Mouse (Mus musculus) brain, embryonic 14.5 days (tissue): ENCODE results near the gene Gm19426.

Source experiments
- CTCF ChIP-seq: fragments of 200-500 bp; IDR thresholded peaks from 2 replicates; pipeline ENCODE4 v1.5.1; 2012; ENCODE audit warnings: inconsistent platforms, mild to moderate bottlenecking, moderate library complexity, borderline replicate concordance; ENCODE audit not compliant: insufficient read depth, insufficient read length; ENCODE audit errors: extremely low read depth
- POLR2A ChIP-seq: fragments of 200-500 bp; IDR thresholded peaks from 2 replicates; pipeline ENCODE4 v1.6.1; 2012; ENCODE audit warnings: mild to moderate bottlenecking, inconsistent platforms, borderline replicate concordance; ENCODE audit not compliant: poor library complexity, insufficient read depth, insufficient read length, severe bottlenecking; ENCODE audit errors: extremely low read depth

- TF ChIP-seq CTCF (no peak), POLR2A (no peak)
Observed at GRCm38 (mm10) chr2:84705295-84705694, 38.2 kb downstream of the Gm19426 start.
